Comparison of ENCODE assay signal across 24 mouse cellular contexts in genomic region chr14:57462871-57463270, GRCm38 (mm10). TPM values are rescaled to one million over a fixed set of nuclear protein-coding genes. Genes with fewer than 3 reads are reported as not detected.
A peak's percentile ranks its signal among the peaks of the same experiment; 100 is the strongest.
DNase-seq lines count a peak whose midpoint lies in the region; ATAC-seq and TF ChIP-seq lines count a peak whose summit lies in the region.
"Had no signal": no experiment of that assay in that cellular context is flagged by ENCODE, and none has a peak within 500 bp of the region (broad histone marks: within the 10 kb centered on the region; RNA-seq: fewer than 3 reads in every experiment).

No protein-coding gene starts in this region.

- H3K36me3 ChIP-seq in embryonic facial prominence, embryonic 14.5 days (ENCODE audit: control insufficient read depth, insufficient read depth, low read length) = 0 out of 2 replicates have a peak, but pooled peaks cover 7% of the 10 kb centered on the region
- H3K36me3 ChIP-seq in embryonic facial prominence, embryonic 10.5 days (replicated peaks) = peaks cover 4% of the 10 kb centered on the region; the same call in 1 of the 2 replicates
- no peaks in the 10 kb centered on the region for H3K36me3 ChIP-seq in hindbrain, postnatal 0 days (ENCODE audit: insufficient read depth, low read length)
- H3K36me3 ChIP-seq in hindbrain, embryonic 14.5 days (replicated peaks; ENCODE audit: control insufficient read depth, insufficient read depth) = peaks cover 8% of the 10 kb centered on the region
- H3K36me3 ChIP-seq in lung, embryonic 14.5 days (ENCODE audit: insufficient read depth) = 0 out of 2 replicates have a peak, but pooled peaks cover 2% of the 10 kb centered on the region
- peaks cover 5% of the 10 kb centered on the region; the same call in 1 of the 2 replicates for H3K36me3 ChIP-seq in midbrain, embryonic 14.5 days (ENCODE audit: control insufficient read depth, insufficient read depth, low read length)
- H3K36me3 ChIP-seq in midbrain, embryonic 16.5 days (ENCODE audit: control insufficient read depth, insufficient read depth, low read length) = no peaks in the 10 kb centered on the region

- H3K4me3 ChIP-seq in embryonic facial prominence, embryonic 14.5 days (ENCODE audit: low read depth, low read length) = no peak overlapping the region
- no peak overlapping the region for H3K4me3 ChIP-seq in embryonic facial prominence, embryonic 10.5 days
- H3K4me3 ChIP-seq in hindbrain, postnatal 0 days (ENCODE audit: low read length) = no peak overlapping the region
- no peak overlapping the region for H3K4me3 ChIP-seq in hindbrain, embryonic 14.5 days (replicated peaks; ENCODE audit: low read length)
- no peak overlapping the region for H3K4me3 ChIP-seq in lung, embryonic 14.5 days (ENCODE audit: low read depth, low read length)
- no peak overlapping the region for H3K4me3 ChIP-seq in midbrain, embryonic 14.5 days (replicated peaks; ENCODE audit: low read depth, low read length)
- H3K4me3 ChIP-seq in midbrain, embryonic 16.5 days (ENCODE audit: low read depth, low read length) = no peak overlapping the region
- H3K4me3 ChIP-seq: embryonic facial prominence, embryonic 13.5 days; forebrain, embryonic 13.5 days had no signal

- no peak for TF ChIP-seq CTCF in hindbrain, postnatal 0 days (IDR thresholded peaks at IDR 0.05; ENCODE audit: low read depth)
- TF ChIP-seq CTCF in lung, embryonic 14.5 days (IDR thresholded peaks at IDR 0.05; ENCODE audit: low read depth) = no peak

- no peak overlapping the region for H3K9ac ChIP-seq in embryonic facial prominence, embryonic 14.5 days (ENCODE audit: low read depth, low read length)
- no peak overlapping the region for H3K9ac ChIP-seq in hindbrain, postnatal 0 days (replicated peaks; ENCODE audit: low read length)
- no peak overlapping the region for H3K9ac ChIP-seq in hindbrain, embryonic 14.5 days
- H3K9ac ChIP-seq in lung, embryonic 14.5 days = no peak overlapping the region
- no peak overlapping the region for H3K9ac ChIP-seq in midbrain, embryonic 14.5 days (replicated peaks; ENCODE audit: low read length)
- no peak overlapping the region for H3K9ac ChIP-seq in midbrain, embryonic 16.5 days (ENCODE audit: low read depth, low read length)
- H3K9ac ChIP-seq: embryonic facial prominence, embryonic 13.5 days; forebrain, embryonic 13.5 days; forebrain, postnatal 0 days had no signal

- no peak overlapping the region for H3K4me2 ChIP-seq in embryonic facial prominence, embryonic 14.5 days (ENCODE audit: low read depth, low read length)
- no peak overlapping the region for H3K4me2 ChIP-seq in hindbrain, postnatal 0 days (ENCODE audit: low read depth, low read length)
- H3K4me2 ChIP-seq in hindbrain, embryonic 14.5 days (replicated peaks) = no peak overlapping the region
- H3K4me2 ChIP-seq in lung, embryonic 14.5 days = no peak overlapping the region
- no peak overlapping the region for H3K4me2 ChIP-seq in midbrain, embryonic 14.5 days (ENCODE audit: low read length)
- no peak overlapping the region for H3K4me2 ChIP-seq in midbrain, embryonic 16.5 days (ENCODE audit: low read length)
- H3K4me2 ChIP-seq: embryonic facial prominence, embryonic 13.5 days; forebrain, embryonic 13.5 days had no signal

- peak; percentile 56 for DNase-seq in embryonic facial prominence, embryonic 14.5 days (ENCODE audit: low spot score)
- no peak for DNase-seq in embryonic facial prominence, embryonic 10.5 days (ENCODE audit: low spot score)
- peak; percentile 18 for DNase-seq in hindbrain, postnatal 0 days (ENCODE audit: low spot score)
- DNase-seq in hindbrain, embryonic 14.5 days (ENCODE audit: low spot score) = no peak
- DNase-seq in lung, embryonic 14.5 days = peak; percentile 75
- DNase-seq in lung, postnatal 25 days (ENCODE audit: low spot score) = no peak
- peak; percentile 8 for DNase-seq in midbrain, embryonic 14.5 days
- DNase-seq: adrenal gland, adult 8-10 months; adrenal gland, postnatal 14 days; adrenal gland, postnatal 36 days; B cell, adult 2 months; cerebellum, adult 11-12 months; cerebellum, adult 2 months; cerebellum, adult 9-10 months; cerebellum, postnatal 25 days; forebrain, postnatal 0 days had no signal

- no peaks in the 10 kb centered on the region for H3K4me1 ChIP-seq in embryonic facial prominence, embryonic 14.5 days (ENCODE audit: control insufficient read depth, insufficient read depth, low read length)
- H3K4me1 ChIP-seq in embryonic facial prominence, embryonic 10.5 days = peaks cover 9% of the 10 kb centered on the region
- no peaks in the 10 kb centered on the region for H3K4me1 ChIP-seq in hindbrain, postnatal 0 days (ENCODE audit: insufficient read depth, low read length)
- H3K4me1 ChIP-seq in hindbrain, embryonic 14.5 days (replicated peaks; ENCODE audit: control insufficient read depth, insufficient read depth, low read length) = no peaks in the 10 kb centered on the region
- no peaks in the 10 kb centered on the region for H3K4me1 ChIP-seq in lung, embryonic 14.5 days (ENCODE audit: insufficient read depth)
- H3K4me1 ChIP-seq in midbrain, embryonic 14.5 days (ENCODE audit: control insufficient read depth, insufficient read depth, low read length) = no peaks in the 10 kb centered on the region
- H3K4me1 ChIP-seq in midbrain, embryonic 16.5 days (ENCODE audit: control insufficient read depth, insufficient read depth, low read length) = no peaks in the 10 kb centered on the region
- H3K4me1 ChIP-seq: forebrain, embryonic 13.5 days had no signal

- H3K9me3 ChIP-seq in embryonic facial prominence, embryonic 14.5 days (ENCODE audit: control insufficient read depth, low read length) = no peaks in the 10 kb centered on the region
- H3K9me3 ChIP-seq in embryonic facial prominence, embryonic 10.5 days = no peaks in the 10 kb centered on the region
- no peaks in the 10 kb centered on the region for H3K9me3 ChIP-seq in hindbrain, postnatal 0 days (ENCODE audit: low read length)
- H3K9me3 ChIP-seq in hindbrain, embryonic 14.5 days (ENCODE audit: control insufficient read depth, low read length) = no peaks in the 10 kb centered on the region
- no peaks in the 10 kb centered on the region for H3K9me3 ChIP-seq in lung, embryonic 14.5 days (ENCODE audit: low read depth, low read length)
- no peaks in the 10 kb centered on the region for H3K9me3 ChIP-seq in midbrain, embryonic 14.5 days (ENCODE audit: control insufficient read depth, low read length)
- no peaks in the 10 kb centered on the region for H3K9me3 ChIP-seq in midbrain, embryonic 16.5 days (replicated peaks; ENCODE audit: control insufficient read depth, low read length, poor library complexity, severe bottlenecking)
- H3K9me3 ChIP-seq: embryonic facial prominence, embryonic 13.5 days; forebrain, embryonic 13.5 days; G1E had no signal

- H3K27ac ChIP-seq in embryonic facial prominence, embryonic 14.5 days (replicated peaks; ENCODE audit: low read depth, low read length) = no peak overlapping the region
- H3K27ac ChIP-seq in embryonic facial prominence, embryonic 10.5 days (replicated peaks) = no peak overlapping the region
- no peak overlapping the region for H3K27ac ChIP-seq in hindbrain, postnatal 0 days
- no peak overlapping the region for H3K27ac ChIP-seq in hindbrain, embryonic 14.5 days
- no peak overlapping the region for H3K27ac ChIP-seq in lung, embryonic 14.5 days (ENCODE audit: low read depth)
- H3K27ac ChIP-seq in midbrain, embryonic 14.5 days (replicated peaks; ENCODE audit: low read depth, low read length) = no peak overlapping the region
- H3K27ac ChIP-seq in midbrain, embryonic 16.5 days (ENCODE audit: low read length) = no peak overlapping the region
- H3K27ac ChIP-seq: embryonic facial prominence, embryonic 13.5 days; forebrain, embryonic 13.5 days had no signal

- no peak for ATAC-seq in embryonic facial prominence, embryonic 14.5 days (ENCODE audit: low read depth)
- no peak for ATAC-seq in hindbrain, postnatal 0 days
- no peak for ATAC-seq in hindbrain, embryonic 14.5 days (ENCODE audit: low FRiP score)
- peak; percentile 41; the same call in 1 of the 2 replicates for ATAC-seq in lung, embryonic 14.5 days (ENCODE audit: insufficient read depth)
- ATAC-seq in midbrain, embryonic 14.5 days (ENCODE audit: low FRiP score, low TSS enrichment) = no peak
- ATAC-seq in midbrain, embryonic 16.5 days = no peak
- ATAC-seq: activated CD4-positive, CD25-positive, alpha-beta regulatory T cell, adult 4 months; CD4-positive, CD25-positive, alpha-beta regulatory T cell, adult 4 months; forebrain, embryonic 13.5 days; forebrain, postnatal 0 days; Patski had no signal

- WGBS in embryonic facial prominence, embryonic 14.5 days = 69% methylated on average over 5 of the region's 5 CpGs
- WGBS in embryonic facial prominence, embryonic 10.5 days = 90% methylated on average over 5 of the region's 5 CpGs
- 61% methylated on average over 5 of the region's 5 CpGs for WGBS in hindbrain, postnatal 0 days
- WGBS in hindbrain, embryonic 14.5 days = 81% methylated on average over 5 of the region's 5 CpGs
- WGBS in lung, embryonic 14.5 days = 61% methylated on average over 5 of the region's 5 CpGs
- WGBS in midbrain, embryonic 14.5 days = 90% methylated on average over 5 of the region's 5 CpGs
- 87% methylated on average over 5 of the region's 5 CpGs for WGBS in midbrain, embryonic 16.5 days

- H3K27me3 ChIP-seq in embryonic facial prominence, embryonic 14.5 days (replicated peaks; ENCODE audit: control insufficient read depth, insufficient read depth, low read length) = no peaks in the 10 kb centered on the region
- H3K27me3 ChIP-seq in embryonic facial prominence, embryonic 10.5 days (replicated peaks; ENCODE audit: low read depth, poor library complexity, severe bottlenecking) = no peaks in the 10 kb centered on the region
- H3K27me3 ChIP-seq in hindbrain, postnatal 0 days (ENCODE audit: insufficient read depth, low read length) = no peaks in the 10 kb centered on the region
- no peaks in the 10 kb centered on the region for H3K27me3 ChIP-seq in hindbrain, embryonic 14.5 days (ENCODE audit: control insufficient read depth, insufficient read depth, low read length)
- no peaks in the 10 kb centered on the region for H3K27me3 ChIP-seq in lung, embryonic 14.5 days (ENCODE audit: insufficient read depth, low read length)
- no peaks in the 10 kb centered on the region for H3K27me3 ChIP-seq in midbrain, embryonic 14.5 days (ENCODE audit: control insufficient read depth, insufficient read depth, low read length)
- no peaks in the 10 kb centered on the region for H3K27me3 ChIP-seq in midbrain, embryonic 16.5 days (ENCODE audit: control insufficient read depth, insufficient read depth, low read depth, low read length)
- H3K27me3 ChIP-seq: CH12.LX; embryonic facial prominence, embryonic 13.5 days; forebrain, embryonic 13.5 days; Patski had no signal

RNA-seq across cellular contexts. Expression of gene Ift88, which starts 39.0 kb away (rescaled TPM):
- polyA plus RNA-seq in embryonic facial prominence, embryonic 14.5 days (2014; fragmentation: Nextera tagmentation; extraction: Ambion mirVana) = 16.4 and 17.4 TPM in 2 replicates
- 12.3 and 13.4 TPM in 2 replicates for polyA plus RNA-seq in embryonic facial prominence, embryonic 10.5 days (2016; fragmentation: Nextera tagmentation; extraction: Ambion mirVana)
- 15.2 and 16.7 TPM in 2 replicates for total RNA-seq in hindbrain, postnatal 0 days (2014; rRNA removed)
- 16.3 and 18.4 TPM in 2 replicates for polyA plus RNA-seq in hindbrain, postnatal 0 days (2015; fragmentation: Nextera tagmentation; extraction: Ambion mirVana)
- polyA plus RNA-seq in hindbrain, embryonic 14.5 days (2014; fragmentation: Nextera tagmentation; extraction: Ambion mirVana) = 17.9 and 20.1 TPM in 2 replicates
- polyA plus RNA-seq in lung, embryonic 14.5 days (2014; fragmentation: Nextera tagmentation; extraction: Ambion mirVana) = 15.0 and 16.0 TPM in 2 replicates
- 20.7 and 27.3 TPM in 2 replicates for polyA plus RNA-seq in midbrain, embryonic 14.5 days (2014; fragmentation: Nextera tagmentation; extraction: Ambion mirVana)
- polyA plus RNA-seq in midbrain, embryonic 16.5 days (2015; fragmentation: Nextera tagmentation; extraction: Ambion mirVana) = 17.3 and 19.4 TPM in 2 replicates

Comparison
In these comparisons a context has a peak if more than half of its experiments do, and no peak if none do; other contexts are left out.
1. DNase-seq: peak in embryonic facial prominence, embryonic 14.5 days (single experiment), hindbrain, postnatal 0 days (single experiment), lung, embryonic 14.5 days (single experiment) and midbrain, embryonic 14.5 days (single experiment); none in embryonic facial prominence, embryonic 10.5 days (single experiment), hindbrain, embryonic 14.5 days (single experiment) and lung, postnatal 25 days (single experiment).